Mouse (Mus musculus) testis, postnatal 14 days (tissue): ENCODE data around the gene Zfp526.
"Not testable (repeated sequence)": the region's sequence is repeated elsewhere in the genome, so short reads cannot be mapped to it uniquely, and the experiment has no call there.

ENCODE experiments used
- DNase-seq: peaks from one replicate; pipeline ENCODE4 v3.0.0; 2021; ENCODE audit warnings: low spot score

The Zfp526 gene

GRCm38 (mm10) chr7:25240631-25241030 lies 19.4 kb downstream of the Zfp526 start:
- no peak for DNase-seq

GRCm38 (mm10) chr7:25241062-25241461 lies 19.8 kb downstream of the Zfp526 start:
- DNase-seq: no peak

GRCm38 (mm10) chr7:25243361-25243760 lies 22.1 kb downstream of the Zfp526 start:
- no peak for DNase-seq

GRCm38 (mm10) chr7:25244562-25245369 lies 23.5 kb downstream of the Zfp526 start:
- DNase-seq: no peak

GRCm38 (mm10) chr7:25246079-25246758 lies 25.0 kb downstream of the Zfp526 start:
- DNase-seq: no peak

- DNase-seq: no peak
Observed at GRCm38 (mm10) chr7:25246759-25247137, 25.5 kb downstream of the Zfp526 start.

GRCm38 (mm10) chr7:25247498-25247897 lies 26.3 kb downstream of the Zfp526 start:
- no peak for DNase-seq

GRCm38 (mm10) chr7:25248018-25248647 lies 26.9 kb downstream of the Zfp526 start:
- DNase-seq: no peak

GRCm38 (mm10) chr7:25248846-25249313 lies 27.7 kb downstream of the Zfp526 start:
- DNase-seq: no peak

GRCm38 (mm10) chr7:25249314-25250140 lies 28.3 kb downstream of the Zfp526 start:
- DNase-seq: peak; percentile 80

GRCm38 (mm10) chr7:25250141-25250972 lies 29.1 kb downstream of the Zfp526 start, which contains the start of gene Erf:
TSS of gene Erf (minus strand) at chr7:25250761.
- DNase-seq: peak; percentile 90

GRCm38 (mm10) chr7:25251071-25251791 lies 30.0 kb downstream of the Zfp526 start:
- DNase-seq: peak; percentile 63

- DNase-seq: no peak
Observed at GRCm38 (mm10) chr7:25251822-25252221, 30.6 kb downstream of the Zfp526 start.

- no peak for DNase-seq
Observed at GRCm38 (mm10) chr7:25261896-25262295, 40.7 kb downstream of the Zfp526 start.

- no peak for DNase-seq
Observed at GRCm38 (mm10) chr7:25263968-25264870, 43.0 kb downstream of the Zfp526 start.

- not testable (repeated sequence) for DNase-seq
Observed at GRCm38 (mm10) chr7:25265743-25266142, 44.5 kb downstream of the Zfp526 start.

GRCm38 (mm10) chr7:25266180-25266962 lies 45.1 kb downstream of the Zfp526 start:
- no peak for DNase-seq

- DNase-seq: peak; percentile 98
Observed at GRCm38 (mm10) chr7:25267301-25267750, 46.1 kb downstream of the Zfp526 start, which contains the start of gene Cic. TSS of gene Cic (plus strand) at chr7:25267704.
